Mouse (Mus musculus): ENCODE results near the gene Pik3r5. TPM values are rescaled to one million over a fixed set of nuclear protein-coding genes. Genes with fewer than 3 reads are reported as not detected.

Pik3r5 gene
- polyA plus RNA-seq, 1 experiment from 2014 or later = 1.2 TPM

GRCm38 (mm10) chr11:68464260-68464659, 32.3 kb downstream of the Pik3r5 start:
- H3K9me3 ChIP-seq (ENCODE audit: control insufficient read depth, low read length) = no peaks in the 10 kb centered on the region
- no peak overlapping the region for H3K4me2 ChIP-seq (ENCODE audit: low read depth)
- H3K4me1 ChIP-seq (ENCODE audit: control insufficient read depth, insufficient read depth, low read length) = no peaks in the 10 kb centered on the region
- no peak overlapping the region for H3K4me3 ChIP-seq (ENCODE audit: low read depth, low read length)
- ATAC-seq (ENCODE audit: insufficient read depth, low FRiP score, low TSS enrichment) (no peak), DNase-seq (ENCODE audit: low spot score) (no peak)
- H3K27me3 ChIP-seq (ENCODE audit: control insufficient read depth, insufficient read depth, low read length) = no peaks in the 10 kb centered on the region
- WGBS = 81% methylated on average over 5 of the region's 5 CpGs
- no peaks in the 10 kb centered on the region for H3K36me3 ChIP-seq (ENCODE audit: control insufficient read depth, insufficient read depth, low read length)
- no peak overlapping the region for H3K9ac ChIP-seq (ENCODE audit: low read length)
- H3K27ac ChIP-seq (ENCODE audit: low read depth, low read length) = no peak overlapping the region

- DNase-seq (ENCODE audit: low spot score) (no peak), ATAC-seq (ENCODE audit: insufficient read depth, low FRiP score, low TSS enrichment) (no peak)
- Histone ChIP-seq H3K27me3 (ENCODE audit: control insufficient read depth, insufficient read depth, low read length) (no peaks in the 10 kb centered on the region), H3K36me3 (ENCODE audit: control insufficient read depth, insufficient read depth, low read length) (no peaks in the 10 kb centered on the region), H3K4me1 (ENCODE audit: control insufficient read depth, insufficient read depth, low read length) (no peaks in the 10 kb centered on the region), H3K4me2 (ENCODE audit: low read depth) (no peak overlapping the region), H3K9ac (ENCODE audit: low read length) (no peak overlapping the region), H3K4me3 (ENCODE audit: low read depth, low read length) (no peak overlapping the region), H3K27ac (ENCODE audit: low read depth, low read length) (no peak overlapping the region), H3K9me3 (ENCODE audit: control insufficient read depth, low read length) (no peaks in the 10 kb centered on the region)
- 73% methylated on average over 2 of the region's 2 CpGs for WGBS
Measured at GRCm38 (mm10) chr11:68465090-68465489, 33.2 kb downstream of the Pik3r5 start.

GRCm38 (mm10) chr11:68467441-68467840, 35.5 kb downstream of the Pik3r5 start:
- WGBS = 83% methylated on average over 7 of the region's 7 CpGs
- Histone ChIP-seq H3K4me1 (ENCODE audit: control insufficient read depth, insufficient read depth, low read length) (no peaks in the 10 kb centered on the region), H3K4me2 (ENCODE audit: low read depth) (no peak overlapping the region), H3K9me3 (ENCODE audit: control insufficient read depth, low read length) (no peaks in the 10 kb centered on the region), H3K9ac (ENCODE audit: low read length) (no peak overlapping the region), H3K4me3 (ENCODE audit: low read depth, low read length) (no peak overlapping the region), H3K36me3 (ENCODE audit: control insufficient read depth, insufficient read depth, low read length) (no peaks in the 10 kb centered on the region), H3K27me3 (ENCODE audit: control insufficient read depth, insufficient read depth, low read length) (no peaks in the 10 kb centered on the region), H3K27ac (ENCODE audit: low read depth, low read length) (no peak overlapping the region)
- no peak for DNase-seq (ENCODE audit: low spot score)
- no peak for ATAC-seq (ENCODE audit: insufficient read depth, low FRiP score, low TSS enrichment)

- no peak for DNase-seq (ENCODE audit: low spot score)
- no peak overlapping the region for H3K9ac ChIP-seq (ENCODE audit: low read length)
- no peak overlapping the region for H3K27ac ChIP-seq (ENCODE audit: low read depth, low read length)
Measured at GRCm38 (mm10) chr11:68467962-68468612, 36.2 kb downstream of the Pik3r5 start.

GRCm38 (mm10) chr11:68468886-68469285, 37.0 kb downstream of the Pik3r5 start:
- Histone ChIP-seq H3K9ac (ENCODE audit: low read length) (no peak overlapping the region), H3K27ac (ENCODE audit: low read depth, low read length) (no peak overlapping the region), H3K4me1 (ENCODE audit: control insufficient read depth, insufficient read depth, low read length) (no peaks in the 10 kb centered on the region), H3K9me3 (ENCODE audit: control insufficient read depth, low read length) (no peaks in the 10 kb centered on the region), H3K4me3 (ENCODE audit: low read depth, low read length) (no peak overlapping the region), H3K4me2 (ENCODE audit: low read depth) (no peak overlapping the region), H3K36me3 (ENCODE audit: control insufficient read depth, insufficient read depth, low read length) (no peaks in the 10 kb centered on the region), H3K27me3 (ENCODE audit: control insufficient read depth, insufficient read depth, low read length) (no peaks in the 10 kb centered on the region)
- ATAC-seq (ENCODE audit: insufficient read depth, low FRiP score, low TSS enrichment) (no peak), DNase-seq (ENCODE audit: low spot score) (no peak)
- 83% methylated on average over 4 of the region's 4 CpGs for WGBS

More at GRCm38 (mm10) chr11:68467962-68468612, 36.2 kb downstream of the Pik3r5 start:
- Histone ChIP-seq H3K4me1 (ENCODE audit: control insufficient read depth, insufficient read depth, low read length) (no peaks in the 10 kb centered on the region), H3K36me3 (ENCODE audit: control insufficient read depth, insufficient read depth, low read length) (no peaks in the 10 kb centered on the region), H3K4me2 (ENCODE audit: low read depth) (no peak overlapping the region), H3K9me3 (ENCODE audit: control insufficient read depth, low read length) (no peaks in the 10 kb centered on the region), H3K4me3 (ENCODE audit: low read depth, low read length) (no peak overlapping the region), H3K27me3 (ENCODE audit: control insufficient read depth, insufficient read depth, low read length) (no peaks in the 10 kb centered on the region)
- no peak for ATAC-seq (ENCODE audit: insufficient read depth, low FRiP score, low TSS enrichment)
- WGBS = 74% methylated on average over 9 of the region's 9 CpGs

GRCm38 (mm10) chr11:68472162-68472849, 40.4 kb downstream of the Pik3r5 start:
- no peaks in the 10 kb centered on the region for H3K9me3 ChIP-seq (ENCODE audit: control insufficient read depth, low read length)
- 80% methylated on average over 5 of the region's 5 CpGs for WGBS
- DNase-seq (ENCODE audit: low spot score) (no peak), ATAC-seq (ENCODE audit: insufficient read depth, low FRiP score, low TSS enrichment) (no peak)
- H3K36me3 ChIP-seq (ENCODE audit: control insufficient read depth, insufficient read depth, low read length) = no peaks in the 10 kb centered on the region
- no peak overlapping the region for H3K9ac ChIP-seq (ENCODE audit: low read length)
- H3K4me3 ChIP-seq (ENCODE audit: low read depth, low read length) = no peak overlapping the region
- no peak overlapping the region for H3K27ac ChIP-seq (ENCODE audit: low read depth, low read length)
- no peak overlapping the region for H3K4me2 ChIP-seq (ENCODE audit: low read depth)
- H3K4me1 ChIP-seq (ENCODE audit: control insufficient read depth, insufficient read depth, low read length) = no peaks in the 10 kb centered on the region
- H3K27me3 ChIP-seq (ENCODE audit: control insufficient read depth, insufficient read depth, low read length) = no peaks in the 10 kb centered on the region

- no peak overlapping the region for H3K4me2 ChIP-seq (ENCODE audit: low read depth)
- H3K4me1 ChIP-seq (ENCODE audit: control insufficient read depth, insufficient read depth, low read length) = no peaks in the 10 kb centered on the region
- no peaks in the 10 kb centered on the region for H3K36me3 ChIP-seq (ENCODE audit: control insufficient read depth, insufficient read depth, low read length)
- no peaks in the 10 kb centered on the region for H3K9me3 ChIP-seq (ENCODE audit: control insufficient read depth, low read length)
- H3K9ac ChIP-seq (ENCODE audit: low read length) = no peak overlapping the region
- ATAC-seq (ENCODE audit: insufficient read depth, low FRiP score, low TSS enrichment) = no peak
- H3K27me3 ChIP-seq (ENCODE audit: control insufficient read depth, insufficient read depth, low read length) = no peaks in the 10 kb centered on the region
- no peak overlapping the region for H3K4me3 ChIP-seq (ENCODE audit: low read depth, low read length)
- no peak overlapping the region for H3K27ac ChIP-seq (ENCODE audit: low read depth, low read length)
- no peak for DNase-seq (ENCODE audit: low spot score)
- WGBS = 89% methylated on average over 6 of the region's 6 CpGs
Measured at GRCm38 (mm10) chr11:68474600-68474999, 42.7 kb downstream of the Pik3r5 start.

- H3K36me3 ChIP-seq (ENCODE audit: control insufficient read depth, insufficient read depth, low read length) = no peaks in the 10 kb centered on the region
- no peaks in the 10 kb centered on the region for H3K9me3 ChIP-seq (ENCODE audit: control insufficient read depth, low read length)
- no peak for DNase-seq (ENCODE audit: low spot score)
- 88% methylated on average over 7 of the region's 7 CpGs for WGBS
- no peaks in the 10 kb centered on the region for H3K27me3 ChIP-seq (ENCODE audit: control insufficient read depth, insufficient read depth, low read length)
- no peak for ATAC-seq (ENCODE audit: insufficient read depth, low FRiP score, low TSS enrichment)
- H3K4me3 ChIP-seq (ENCODE audit: low read depth, low read length) = no peak overlapping the region
- H3K4me2 ChIP-seq (ENCODE audit: low read depth) = no peak overlapping the region
- no peak overlapping the region for H3K27ac ChIP-seq (ENCODE audit: low read depth, low read length)
- no peaks in the 10 kb centered on the region for H3K4me1 ChIP-seq (ENCODE audit: control insufficient read depth, insufficient read depth, low read length)
- H3K9ac ChIP-seq (ENCODE audit: low read length) = no peak overlapping the region
Measured at GRCm38 (mm10) chr11:68475676-68476075, 43.8 kb downstream of the Pik3r5 start.

GRCm38 (mm10) chr11:68477661-68478060, 45.7 kb downstream of the Pik3r5 start:
- no peaks in the 10 kb centered on the region for H3K9me3 ChIP-seq (ENCODE audit: control insufficient read depth, low read length)
- no peak for ATAC-seq (ENCODE audit: insufficient read depth, low FRiP score, low TSS enrichment)
- no peak for DNase-seq (ENCODE audit: low spot score)
- H3K4me3 ChIP-seq (ENCODE audit: low read depth, low read length) = no peak overlapping the region
- H3K27me3 ChIP-seq (ENCODE audit: control insufficient read depth, insufficient read depth, low read length) = no peaks in the 10 kb centered on the region
- no peaks in the 10 kb centered on the region for H3K36me3 ChIP-seq (ENCODE audit: control insufficient read depth, insufficient read depth, low read length)
- H3K27ac ChIP-seq (ENCODE audit: low read depth, low read length) = no peak overlapping the region
- H3K9ac ChIP-seq (ENCODE audit: low read length) = no peak overlapping the region
- no peak overlapping the region for H3K4me2 ChIP-seq (ENCODE audit: low read depth)
- no peaks in the 10 kb centered on the region for H3K4me1 ChIP-seq (ENCODE audit: control insufficient read depth, insufficient read depth, low read length)
- WGBS = 93% methylated on average over 6 of the region's 6 CpGs
